Mouse (Mus musculus): Measurements from ENCODE around the gene Prr14l.

- TF ChIP-seq MAFK (IDR thresholded peaks at IDR 0.05; ENCODE audit: insufficient read depth, low read depth, low read length) (no peak), CHD2 (IDR thresholded peaks at IDR 0.05; ENCODE audit: low read depth, low read length) (no peak), ZC3H11A (IDR thresholded peaks at IDR 0.05; ENCODE audit: borderline replicate concordance, low read depth, low read length) (no peak), ZNF384 (IDR thresholded peaks at IDR 0.05; ENCODE audit: low read depth, low read length) (0 out of 2 replicates have a peak, but pooled peaks have one; percentile 21), HCFC1 (IDR thresholded peaks at IDR 0.05; ENCODE audit: borderline replicate concordance, insufficient read depth, low read length) (no peak)
These were observed 94.4 kb downstream of the Prr14l start for GRCm38 (mm10) chr5:32759662-32760061.

Data from ES-E14 (cell line).